Mouse (Mus musculus): ENCODE results near the gene Ccl24.

The Ccl24 gene

DNA sequence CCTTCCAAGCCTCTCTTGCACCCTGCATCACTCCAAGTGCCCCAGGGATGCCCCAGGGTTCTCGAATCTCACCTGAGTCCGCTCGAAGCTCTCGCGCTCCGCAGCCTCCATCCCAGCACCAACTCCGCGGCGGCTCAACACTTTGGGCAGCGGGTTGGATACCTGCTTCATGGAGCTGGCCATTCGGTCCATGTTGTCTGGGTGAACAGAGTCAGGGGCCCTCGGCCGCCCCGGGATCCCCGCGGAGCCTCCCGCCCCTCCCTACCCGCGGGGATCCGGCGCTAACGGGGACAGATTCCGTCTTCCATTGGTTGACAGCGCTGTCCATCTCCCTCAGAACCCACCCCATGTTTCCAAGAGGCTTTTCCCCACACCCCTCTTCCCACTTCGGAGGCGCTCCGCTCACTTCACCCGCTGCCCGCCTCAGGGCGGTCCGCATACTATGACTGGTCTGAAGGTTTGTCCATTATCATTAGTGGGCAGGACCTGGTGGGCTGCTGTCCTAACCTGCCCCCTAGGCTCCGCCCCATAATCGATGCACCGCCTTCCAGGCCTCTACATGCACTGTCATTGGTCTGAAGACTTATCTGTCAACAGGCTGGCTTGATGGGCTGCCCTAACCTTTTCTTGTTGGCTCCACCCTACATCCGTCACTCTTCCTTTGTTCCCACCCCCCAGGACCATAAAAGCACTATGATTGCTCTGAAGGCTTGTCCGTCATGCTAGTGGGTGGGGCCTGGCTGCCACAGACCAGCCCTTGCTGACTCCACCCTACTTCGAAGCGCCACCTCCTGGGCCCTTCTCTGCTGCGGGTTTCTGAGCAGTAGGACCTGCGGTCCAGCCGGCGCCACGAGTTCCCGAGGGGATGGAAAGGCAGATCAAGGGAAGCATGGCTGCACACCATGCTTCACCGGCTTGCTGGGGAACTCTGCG, 27.7 kb downstream of the Ccl24 start, which contains the start of gene Hip1:
Gene Hip1 (minus strand): TSS at position 256 of the 933 bp plus-strand sequence.
- peak; percentile 100 for DNase-seq

- peak; percentile 58 for DNase-seq
Measured at GRCm38 (mm10) chr5:135544032-135544558, 28.8 kb downstream of the Ccl24 start.

GRCm38 (mm10) chr5:135537794-135538214, 35.0 kb downstream of the Ccl24 start:
- DNase-seq: no peak

DNA sequence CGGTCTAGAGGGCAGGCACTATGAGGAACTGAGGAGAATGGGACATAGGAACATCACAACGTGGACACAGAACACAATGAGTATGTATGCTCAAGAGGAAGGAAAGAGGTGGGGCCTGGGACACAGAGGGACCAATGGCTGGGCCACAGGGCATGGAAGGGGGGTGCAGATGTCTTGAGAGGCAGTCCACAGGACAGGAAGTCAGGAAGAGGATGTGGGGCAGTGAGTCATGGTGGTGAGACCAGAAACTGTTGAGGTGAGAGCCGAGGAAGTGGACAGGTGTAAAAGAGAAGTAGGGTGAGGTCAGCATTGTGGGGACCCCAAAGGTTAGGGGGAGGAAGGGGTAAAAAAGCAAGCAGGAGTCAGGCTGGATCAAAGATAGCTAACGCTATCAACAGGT, 35.5 kb downstream of the Ccl24 start:
- no peak for DNase-seq

- DNase-seq: no peak
Measured at GRCm38 (mm10) chr5:135535867-135536266, 37.0 kb downstream of the Ccl24 start.

DNA sequence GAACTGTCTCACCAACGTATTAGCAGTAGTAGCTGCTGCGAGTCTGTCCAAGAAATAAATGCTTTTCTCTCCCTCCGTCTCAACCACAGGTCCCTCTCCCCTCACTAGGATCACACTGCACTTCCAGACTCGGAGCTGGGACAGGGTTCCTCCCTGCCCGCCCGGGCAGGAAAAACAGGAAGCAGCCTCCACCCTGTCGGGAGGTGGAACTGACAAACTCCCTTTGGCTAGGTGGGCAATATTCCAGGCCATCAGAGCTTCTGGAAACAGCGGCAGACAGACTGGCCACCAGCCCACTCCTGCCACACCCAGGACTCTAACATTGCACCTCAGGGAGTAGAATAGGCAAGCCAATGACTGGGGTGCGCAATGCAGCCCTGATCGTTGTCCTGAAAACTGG, 39.4 kb downstream of the Ccl24 start:
- no peak for DNase-seq

- no peak for DNase-seq
Measured at GRCm38 (mm10) chr5:135531306-135531845, 41.5 kb downstream of the Ccl24 start.

- DNase-seq: no peak
Measured at GRCm38 (mm10) chr5:135529964-135530363, 42.9 kb downstream of the Ccl24 start.

GRCm38 (mm10) chr5:135529310-135529709, 43.5 kb downstream of the Ccl24 start:
- no peak for DNase-seq

DNA sequence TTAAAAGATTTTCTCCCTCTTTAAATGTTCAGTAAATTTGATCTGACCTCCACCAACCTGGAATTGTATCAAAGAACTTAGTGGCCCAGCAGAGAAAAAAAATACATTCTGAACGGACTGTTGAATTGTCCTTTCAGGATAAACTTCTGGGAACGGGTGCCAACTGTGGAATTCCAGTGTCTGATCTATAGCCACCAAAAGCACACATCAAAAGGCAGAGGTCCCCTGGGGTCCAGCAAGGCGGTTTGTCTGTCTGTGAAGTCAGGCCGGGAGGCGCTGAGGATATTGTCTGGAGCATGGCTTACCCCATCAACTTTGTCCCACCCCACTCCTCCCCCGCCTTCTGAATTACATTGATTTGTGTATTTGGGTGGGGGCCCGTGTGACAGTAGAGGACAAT, 44.9 kb downstream of the Ccl24 start:
- no peak for DNase-seq

- no peak for DNase-seq
Measured at GRCm38 (mm10) chr5:135524660-135525560, 47.9 kb downstream of the Ccl24 start.

DNA sequence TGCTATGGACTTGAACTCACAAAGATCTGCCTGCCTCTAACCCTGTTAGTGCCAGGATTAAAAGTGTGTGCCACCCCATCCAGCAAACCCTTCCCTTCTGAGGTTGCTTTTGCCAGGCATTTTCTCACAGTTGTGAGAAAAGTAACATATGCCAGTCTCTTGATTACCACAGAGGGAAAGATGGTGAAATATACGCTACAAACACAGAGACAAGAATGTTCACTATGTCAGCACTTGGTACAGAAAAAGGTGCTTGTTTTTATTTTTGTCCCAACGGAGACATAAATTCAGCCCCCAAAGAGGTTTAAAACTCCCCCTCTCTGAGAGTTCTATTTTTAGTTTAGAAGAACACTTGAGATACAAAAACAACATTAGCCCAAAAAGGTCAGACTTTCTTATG, 48.8 kb downstream of the Ccl24 start:
- no peak for DNase-seq

GRCm38 (mm10) chr5:135522111-135522722, 50.6 kb downstream of the Ccl24 start:
- DNase-seq: no peak

Measured in cerebellum, adult 9-10 months (tissue).